Mouse (Mus musculus) intestine, embryonic 16.5 days (tissue): ENCODE data around the gene Gm10382. TPM values are rescaled to one million over a fixed set of nuclear protein-coding genes. Genes with fewer than 3 reads are reported as not detected.

Experiments used
- ATAC-seq: fragments of 200-750 bp; cut with Nextera tagmentation; 2 replicates; pipeline ENCODE4 v1.8.0; 2017; ENCODE audit warnings: moderate TSS enrichment, moderate library complexity
- H3K27ac ChIP-seq: fragments of 300-500 bp; sonication (generic); 2 replicates; pipeline ENCODE4 v1.5.1; 2014; ENCODE audit warnings: mild to moderate bottlenecking, low read length
- H3K27me3 ChIP-seq: fragments of 300-500 bp; sonication (generic); replicated peaks from 2 replicates; pipeline ENCODE4 v1.6.1; 2014; ENCODE audit warnings: low read length, control low read depth, mixed read lengths; ENCODE audit not compliant: control insufficient read depth, insufficient read depth
- H3K36me3 ChIP-seq: fragments of 300-500 bp; sonication (generic); 2 replicates; pipeline ENCODE4 v1.6.1; 2014; ENCODE audit warnings: low read length, control low read depth; ENCODE audit not compliant: control insufficient read depth, insufficient read depth
- H3K4me1 ChIP-seq: fragments of 300-500 bp; sonication (generic); 2 replicates; pipeline ENCODE4 v1.6.1; 2014; ENCODE audit warnings: low read length, control low read depth, mixed read lengths; ENCODE audit not compliant: control insufficient read depth, insufficient read depth
- H3K4me2 ChIP-seq: fragments of 300-500 bp; sonication (generic); 2 replicates; pipeline ENCODE4 v1.6.1; 2014; ENCODE audit warnings: low read depth, low read length, control low read depth
- H3K4me3 ChIP-seq: fragments of 300-500 bp; sonication (generic); 2 replicates; pipeline ENCODE4 v1.5.1; 2014; ENCODE audit warnings: mild to moderate bottlenecking, low read length
- H3K9ac ChIP-seq: fragments of 300-500 bp; sonication (generic); 2 replicates; pipeline ENCODE4 v1.6.1; 2014; ENCODE audit warnings: low read depth, low read length
- H3K9me3 ChIP-seq: fragments of 300-500 bp; sonication (generic); 2 replicates; pipeline ENCODE4 v1.6.1; 2016; ENCODE audit warnings: low read length, control low read depth; ENCODE audit not compliant: control insufficient read depth
- WGBS: fragments of 180-500 bp; shearing (Covaris S2); extraction: QIAGEN DNeasy Blood & Tissue Kit; methylation state at CpG from one replicate; pipeline ENCODE4 v1.1.7; 2014; 5-methylcytosine and 5-hydroxymethylcytosine counted together
- polyA plus RNA-seq: library from polyadenylated mRNA; unstranded; fragments of >200 nt; fragmentation: Nextera tagmentation; extraction: Ambion mirVana; gene quantifications from 2 replicates; pipeline ENCODE4 v1.2.1, GENCODE M21; 2015

Gene Gm10382
- polyA plus RNA-seq, 1 experiment from 2014 or later, result 0.24 TPM

DNA sequence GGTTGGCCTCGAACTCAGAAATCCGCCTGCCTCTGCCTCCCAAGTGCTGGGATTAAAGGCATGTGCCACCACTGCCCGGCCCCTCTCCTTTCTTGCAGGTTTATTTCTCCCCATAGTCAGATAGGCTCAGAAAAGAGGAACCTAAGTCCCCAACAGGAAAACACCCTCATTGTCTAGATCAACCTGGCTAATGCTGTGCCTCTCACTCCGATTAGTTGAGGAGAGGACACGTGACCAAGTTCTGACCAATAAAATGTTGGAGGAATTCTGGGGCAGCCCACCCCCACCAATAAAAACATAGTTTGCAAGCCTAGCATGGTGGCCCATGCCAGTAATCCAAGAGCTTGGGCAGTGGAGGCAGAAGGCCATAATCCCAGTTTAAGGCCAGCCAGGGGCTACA, 37.2 kb upstream of the Gm10382 start:
- H3K4me3 ChIP-seq, result no peak overlapping the region
- 91% methylated on average over 5 of the region's 5 CpGs for WGBS
- 0 out of 2 replicates have a peak, but pooled peaks cover 3% of the 10 kb centered on the region for H3K4me1 ChIP-seq
- no peak overlapping the region for H3K9ac ChIP-seq
- no peak overlapping the region for H3K4me2 ChIP-seq
- H3K36me3 ChIP-seq, result no peaks in the 10 kb centered on the region
- H3K9me3 ChIP-seq, result no peaks in the 10 kb centered on the region; the same call in 1 of the 2 replicates
- no peaks in the 10 kb centered on the region for H3K27me3 ChIP-seq
- no peak overlapping the region for H3K27ac ChIP-seq
- ATAC-seq, result no peak

DNA sequence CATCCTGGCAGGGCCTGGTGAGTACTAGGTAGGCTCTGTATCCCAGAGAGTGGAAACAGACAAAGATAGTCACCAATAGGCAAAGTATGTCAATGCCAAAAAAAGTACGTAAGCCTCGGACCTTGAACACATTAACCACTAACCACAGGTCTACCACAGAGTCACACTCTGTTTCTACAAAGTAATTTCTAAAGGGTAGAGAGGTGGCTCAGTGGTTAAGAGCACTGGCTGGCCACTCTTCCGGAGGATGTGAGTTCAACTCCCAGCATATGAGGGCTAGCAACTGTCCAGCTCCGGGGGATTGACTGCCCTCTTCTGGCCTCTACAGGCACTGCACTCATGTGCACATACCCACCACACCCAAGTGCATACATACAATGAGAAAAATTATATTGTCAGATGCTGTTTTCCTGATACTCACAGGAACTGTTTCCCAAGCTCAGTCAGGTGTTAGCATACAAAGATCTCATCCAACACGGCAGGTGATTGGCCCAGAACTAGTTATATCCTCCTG, 36.3 kb upstream of the Gm10382 start:
- no peak overlapping the region for H3K4me3 ChIP-seq
- 97% methylated on average over 5 of the region's 5 CpGs for WGBS
- H3K36me3 ChIP-seq, result no peaks in the 10 kb centered on the region
- 0 out of 2 replicates have a peak, but pooled peaks cover 3% of the 10 kb centered on the region for H3K4me1 ChIP-seq
- no peaks in the 10 kb centered on the region; the same call in 1 of the 2 replicates for H3K9me3 ChIP-seq
- no peak overlapping the region for H3K27ac ChIP-seq
- no peak for ATAC-seq
- H3K27me3 ChIP-seq, result no peaks in the 10 kb centered on the region
- no peak overlapping the region for H3K9ac ChIP-seq
- no peak overlapping the region for H3K4me2 ChIP-seq

DNA sequence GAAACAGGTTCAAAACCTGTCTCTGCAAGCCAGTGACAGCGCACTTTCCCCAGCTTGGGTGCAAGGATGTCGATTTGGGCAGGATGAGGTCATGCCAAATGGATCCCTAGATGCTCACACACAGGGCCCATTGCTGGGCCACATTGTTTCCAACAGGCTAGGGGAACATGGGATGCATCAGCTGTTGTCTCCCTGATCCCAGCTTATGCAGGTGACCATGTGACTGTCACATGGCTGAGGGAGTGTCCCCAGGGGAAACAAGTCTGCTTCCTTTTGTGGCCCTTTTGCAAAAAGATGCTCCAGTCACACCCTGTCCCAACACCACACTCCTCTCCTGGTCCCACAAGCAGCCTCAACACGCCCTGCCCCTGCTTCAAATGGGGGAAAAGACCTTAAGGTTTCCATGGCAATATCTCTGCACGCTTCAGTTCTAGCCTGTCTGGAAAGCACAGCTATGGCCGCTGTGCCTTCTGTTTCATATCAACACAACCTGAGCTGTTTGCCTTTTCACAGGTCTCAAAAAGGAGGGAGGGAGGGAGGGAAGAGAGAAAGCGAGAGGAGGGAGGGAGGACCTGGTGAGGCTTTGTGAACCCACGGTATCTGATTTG, 34.1 kb upstream of the Gm10382 start:
- Histone ChIP-seq H3K27me3 (no peaks in the 10 kb centered on the region), H3K4me1 (no peaks in the 10 kb centered on the region), H3K27ac (no peak overlapping the region), H3K9me3 (no peaks in the 10 kb centered on the region; the same call in 1 of the 2 replicates), H3K9ac (no peak overlapping the region), H3K4me3 (no peak overlapping the region), H3K4me2 (no peak overlapping the region), H3K36me3 (no peaks in the 10 kb centered on the region)
- ATAC-seq, result no peak
- 45% methylated on average over 7 of the region's 7 CpGs for WGBS

DNA sequence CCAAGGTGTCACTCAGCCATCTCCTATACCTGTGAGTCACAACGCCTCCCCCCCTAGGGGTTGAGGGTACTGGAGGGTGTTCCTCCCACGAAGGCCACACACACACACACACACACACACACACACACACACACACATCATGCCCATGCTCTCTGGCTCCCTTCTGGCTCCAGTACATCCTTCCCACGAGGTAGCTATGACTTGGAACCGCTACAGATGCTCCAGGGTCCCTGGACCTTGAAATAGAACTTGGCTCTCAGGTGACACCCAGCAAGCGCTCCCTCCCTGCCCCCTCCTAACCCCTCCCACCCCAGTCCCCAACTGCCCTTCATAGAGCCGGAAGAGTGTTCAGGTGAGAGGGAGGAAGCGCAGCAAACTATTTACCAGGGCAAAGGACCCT, 33.5 kb upstream of the Gm10382 start:
- Histone ChIP-seq H3K4me2 (no peak overlapping the region), H3K36me3 (no peaks in the 10 kb centered on the region), H3K27me3 (no peaks in the 10 kb centered on the region), H3K4me1 (no peaks in the 10 kb centered on the region), H3K4me3 (no peak overlapping the region), H3K27ac (no peak overlapping the region), H3K9me3 (no peaks in the 10 kb centered on the region; the same call in 1 of the 2 replicates), H3K9ac (no peak overlapping the region)
- no peak for ATAC-seq
- 34% methylated on average over 7 of the region's 7 CpGs for WGBS

DNA sequence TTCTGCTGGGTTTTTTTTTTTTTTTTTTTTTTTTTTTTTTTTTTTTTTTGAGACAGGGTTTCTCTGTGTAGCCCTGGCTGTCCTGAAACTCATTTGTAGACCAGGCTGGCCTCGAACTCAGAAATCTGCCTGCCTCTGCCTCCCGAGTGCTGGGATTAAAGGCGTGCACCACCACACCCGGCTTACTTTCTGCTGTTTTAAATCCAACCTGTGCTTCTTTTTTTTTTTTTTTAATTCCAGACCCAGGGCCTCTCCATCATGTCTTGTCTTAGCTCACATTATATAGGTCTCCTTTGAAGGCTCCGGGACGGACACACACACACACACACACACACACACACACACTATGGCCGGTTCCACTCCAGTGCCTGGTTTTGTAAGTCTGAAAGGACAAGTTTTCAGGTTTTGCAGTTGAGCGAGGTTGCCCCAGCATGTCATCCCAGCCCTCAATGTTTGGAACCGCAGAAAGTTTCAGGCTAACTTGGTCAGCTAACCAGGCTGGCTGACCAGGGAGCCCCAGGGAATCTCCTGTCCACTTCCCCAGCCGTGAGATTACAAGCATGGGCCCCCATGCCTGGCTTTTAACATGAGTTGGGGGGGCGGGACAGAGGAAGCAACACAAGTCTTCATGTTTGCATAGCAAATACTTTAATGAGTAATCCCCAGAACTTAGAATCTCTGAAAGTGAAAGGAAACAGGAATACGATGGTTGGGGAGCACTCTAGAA, 31.4 kb upstream of the Gm10382 start:
- H3K4me1 ChIP-seq, result no peaks in the 10 kb centered on the region
- no peaks in the 10 kb centered on the region for H3K36me3 ChIP-seq
- no peak overlapping the region for H3K4me2 ChIP-seq
- no peak for ATAC-seq
- H3K9ac ChIP-seq, result no peak overlapping the region
- no peak overlapping the region for H3K27ac ChIP-seq
- no peaks in the 10 kb centered on the region; the same call in 1 of the 2 replicates for H3K9me3 ChIP-seq
- no peak overlapping the region for H3K4me3 ChIP-seq
- 72% methylated on average over 12 of the region's 12 CpGs for WGBS
- H3K27me3 ChIP-seq, result no peaks in the 10 kb centered on the region

DNA sequence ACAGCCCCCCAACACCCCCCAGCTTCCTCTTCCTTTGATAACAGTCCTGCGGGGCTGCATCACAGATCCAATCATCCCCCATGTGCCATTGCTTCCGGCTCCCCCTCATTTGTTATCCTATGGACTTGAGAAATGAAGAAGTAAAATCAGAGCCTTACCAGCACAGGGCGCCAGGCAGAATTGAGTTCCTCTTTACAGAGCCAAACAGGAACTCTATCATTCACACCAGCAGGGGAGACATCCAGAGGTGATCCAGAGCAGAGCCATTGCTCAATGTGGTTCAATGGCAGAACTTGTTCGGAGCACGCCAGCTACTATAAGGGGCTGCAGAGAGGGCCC, 30.9 kb upstream of the Gm10382 start:
- Histone ChIP-seq H3K9ac (no peak overlapping the region), H3K9me3 (no peaks in the 10 kb centered on the region), H3K4me1 (no peaks in the 10 kb centered on the region), H3K4me2 (no peak overlapping the region), H3K27me3 (no peaks in the 10 kb centered on the region), H3K27ac (no peak overlapping the region), H3K36me3 (no peaks in the 10 kb centered on the region), H3K4me3 (no peak overlapping the region)
- no peak for ATAC-seq
- WGBS, result 55% methylated on average over 5 of the region's 5 CpGs

DNA sequence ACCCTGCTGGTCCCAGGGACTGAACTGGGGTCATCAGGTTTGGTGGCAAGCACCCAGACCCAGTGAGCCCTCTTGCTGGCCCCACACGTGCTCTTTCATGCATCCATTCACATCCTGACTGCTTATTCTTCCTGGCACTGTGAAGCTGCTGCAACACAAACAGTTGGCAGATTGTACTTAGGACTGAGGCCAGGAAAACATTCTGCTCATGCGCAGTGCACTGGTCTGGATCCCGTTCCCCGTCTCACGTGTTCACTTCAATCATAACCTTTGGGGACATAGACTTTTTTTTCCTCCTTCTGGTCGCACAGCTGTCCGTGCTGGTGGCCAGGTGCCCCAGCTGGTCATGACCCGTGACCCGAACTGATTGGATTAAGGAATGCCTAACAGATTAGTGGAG, 28.6 kb upstream of the Gm10382 start:
- WGBS, result 66% methylated on average over 9 of the region's 9 CpGs
- ATAC-seq, result no peak

DNA sequence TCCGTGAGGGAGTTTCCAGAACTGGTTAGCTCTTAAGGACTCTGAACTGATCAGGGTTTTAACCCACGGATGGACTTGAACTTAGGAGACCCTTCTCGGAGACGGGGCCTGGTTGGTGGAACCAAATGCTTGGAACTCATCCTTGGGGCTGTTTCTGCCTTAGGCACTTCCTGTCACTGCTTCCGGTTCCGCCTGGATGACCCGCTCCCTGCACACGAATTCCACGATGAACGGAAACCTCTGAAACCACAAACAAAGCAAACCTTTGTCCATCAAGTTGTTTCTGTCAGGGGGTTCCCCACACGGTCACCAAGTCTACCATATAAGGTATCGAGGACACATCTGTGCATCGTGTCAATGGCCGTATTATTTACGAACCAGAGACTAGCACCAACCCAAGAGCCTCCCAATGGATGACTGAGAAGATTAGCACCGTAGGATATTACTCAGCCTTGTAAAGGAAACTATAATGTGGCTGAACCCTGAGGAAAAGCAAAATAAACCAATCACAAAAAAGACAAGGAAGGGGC, 28.1 kb upstream of the Gm10382 start:
- ATAC-seq, result no peak

More for the DNA sequence above, 28.6 kb upstream of the Gm10382 start:
- H3K9ac ChIP-seq, result no peak overlapping the region
- H3K4me3 ChIP-seq, result no peak overlapping the region
- no peak overlapping the region for H3K27ac ChIP-seq
- no peaks in the 10 kb centered on the region for H3K27me3 ChIP-seq
- no peak overlapping the region for H3K4me2 ChIP-seq
- H3K36me3 ChIP-seq, result no peaks in the 10 kb centered on the region
- H3K9me3 ChIP-seq, result no peaks in the 10 kb centered on the region
- no peaks in the 10 kb centered on the region for H3K4me1 ChIP-seq

DNA sequence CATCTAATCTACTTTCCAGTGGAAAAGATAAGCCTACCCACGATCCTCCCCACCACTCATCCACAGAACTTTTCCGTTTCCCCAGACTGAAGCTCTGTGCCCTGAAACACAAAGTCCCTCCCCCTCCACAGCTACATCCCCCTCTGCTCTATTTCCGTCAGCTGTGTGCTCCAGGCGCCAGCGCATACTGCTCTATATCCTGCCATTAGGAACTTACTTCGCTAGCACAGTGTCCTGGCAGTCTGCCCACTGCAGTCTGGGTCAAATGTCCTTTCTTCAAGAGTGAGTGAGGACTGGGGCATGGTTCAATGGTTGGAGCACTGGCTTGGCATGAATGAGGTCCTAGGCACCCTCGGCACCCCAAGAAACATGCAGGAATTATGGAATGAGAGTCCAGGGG, 25.2 kb upstream of the Gm10382 start:
- 51% methylated on average over 7 of the region's 7 CpGs for WGBS
- Histone ChIP-seq H3K27me3 (no peaks in the 10 kb centered on the region), H3K27ac (no peak overlapping the region), H3K36me3 (no peaks in the 10 kb centered on the region), H3K4me3 (no peak overlapping the region), H3K9ac (no peak overlapping the region), H3K9me3 (no peaks in the 10 kb centered on the region), H3K4me1 (no peaks in the 10 kb centered on the region), H3K4me2 (no peak overlapping the region)
- peak; percentile 15; the same call in 1 of the 2 replicates for ATAC-seq

More for the DNA sequence above, 28.1 kb upstream of the Gm10382 start:
- no peak overlapping the region for H3K9ac ChIP-seq
- no peak overlapping the region for H3K27ac ChIP-seq
- no peaks in the 10 kb centered on the region for H3K27me3 ChIP-seq
- H3K36me3 ChIP-seq, result no peaks in the 10 kb centered on the region
- no peaks in the 10 kb centered on the region for H3K4me1 ChIP-seq
- WGBS, result 74% methylated on average over 16 of the region's 16 CpGs
- no peak overlapping the region for H3K4me2 ChIP-seq
- H3K9me3 ChIP-seq, result no peaks in the 10 kb centered on the region
- H3K4me3 ChIP-seq, result no peak overlapping the region
